Mouse (Mus musculus) kidney, embryonic 16.5 days (tissue): ENCODE measurements around the gene Smc5. TPM values are rescaled to one million over a fixed set of nuclear protein-coding genes. Genes with fewer than 3 reads are reported as not detected.
A peak's percentile ranks its signal among the peaks of the same experiment; 100 is the strongest.

Source experiments
- ATAC-seq: fragments of 200-750 bp; cut with Nextera tagmentation; 2 replicates; pipeline ENCODE4 v1.8.0; 2017; ENCODE audit warnings: moderate TSS enrichment; ENCODE audit not compliant: low FRiP score, low TSS enrichment
- H3K27ac ChIP-seq: fragments of 300-500 bp; sonication (generic); 2 replicates; pipeline ENCODE4 v1.5.1; 2014; ENCODE audit warnings: low read length
- H3K27me3 ChIP-seq: fragments of 300-500 bp; sonication (generic); 2 replicates; pipeline ENCODE4 v1.6.1; 2014; ENCODE audit warnings: low read length, control low read depth, mixed read lengths; ENCODE audit not compliant: insufficient read depth
- H3K36me3 ChIP-seq: fragments of 300-500 bp; sonication (generic); 2 replicates; pipeline ENCODE4 v1.6.1; 2014; ENCODE audit warnings: low read length, control low read depth, mixed read lengths; ENCODE audit not compliant: insufficient read depth
- H3K4me1 ChIP-seq: fragments of 300-500 bp; sonication (generic); 2 replicates; pipeline ENCODE4 v1.6.1; 2014; ENCODE audit warnings: low read length, control low read depth, mixed read lengths; ENCODE audit not compliant: insufficient read depth
- H3K4me2 ChIP-seq: fragments of 300-500 bp; sonication (generic); replicated peaks from 2 replicates; pipeline ENCODE4 v1.6.1; 2014; ENCODE audit warnings: low read depth, low read length
- H3K4me3 ChIP-seq: fragments of 300-500 bp; sonication (generic); 2 replicates; pipeline ENCODE4 v1.5.1; 2014; ENCODE audit warnings: mild to moderate bottlenecking, low read length
- H3K9ac ChIP-seq: fragments of 300-500 bp; sonication (generic); replicated peaks from 2 replicates; pipeline ENCODE4 v1.6.1; 2014; ENCODE audit warnings: low read length
- H3K9me3 ChIP-seq: fragments of 300-500 bp; sonication (generic); 2 replicates; pipeline ENCODE4 v1.6.1; 2016; ENCODE audit warnings: low read length, control low read depth
- WGBS: fragments of 180-500 bp; shearing (Covaris S2); extraction: QIAGEN DNeasy Blood & Tissue Kit; methylation state at CpG from one replicate; pipeline ENCODE4 v1.1.7; 2014; 5-methylcytosine and 5-hydroxymethylcytosine counted together
- polyA plus RNA-seq: library from polyadenylated mRNA; unstranded; fragments of >200 nt; fragmentation: Nextera tagmentation; extraction: Ambion mirVana; gene quantifications from 2 replicates; pipeline ENCODE4 v1.2.1, GENCODE M21; 2015

The Smc5 gene
- polyA plus RNA-seq, 1 experiment from 2014 or later, result 27.6 TPM

GRCm38 (mm10) chr19:23289251-23289650, 15.6 kb upstream of the Smc5 start:
- H3K27me3 ChIP-seq, result no peaks in the 10 kb centered on the region
- no peak overlapping the region for H3K4me3 ChIP-seq
- H3K4me2 ChIP-seq, result no peak overlapping the region
- no peaks in the 10 kb centered on the region for H3K4me1 ChIP-seq
- 76% methylated on average over 1 of the region's 1 CpGs for WGBS
- no peak overlapping the region for H3K27ac ChIP-seq
- H3K9me3 ChIP-seq, result peaks cover 13% of the 10 kb centered on the region; the same call in 1 of the 2 replicates
- ATAC-seq, result no peak
- H3K36me3 ChIP-seq, result no peaks in the 10 kb centered on the region
- no peak overlapping the region for H3K9ac ChIP-seq

GRCm38 (mm10) chr19:23281911-23282660, 8.4 kb upstream of the Smc5 start:
- Histone ChIP-seq H3K9me3 (peaks cover 8% of the 10 kb centered on the region; the same call in 1 of the 2 replicates), H3K9ac (no peak overlapping the region), H3K4me3 (no peak overlapping the region), H3K4me2 (no peak overlapping the region), H3K27me3 (no peaks in the 10 kb centered on the region), H3K27ac (no peak overlapping the region), H3K4me1 (no peaks in the 10 kb centered on the region), H3K36me3 (no peaks in the 10 kb centered on the region)
- WGBS, result 58% methylated on average over 8 of the region's 8 CpGs
- no peak for ATAC-seq

DNA sequence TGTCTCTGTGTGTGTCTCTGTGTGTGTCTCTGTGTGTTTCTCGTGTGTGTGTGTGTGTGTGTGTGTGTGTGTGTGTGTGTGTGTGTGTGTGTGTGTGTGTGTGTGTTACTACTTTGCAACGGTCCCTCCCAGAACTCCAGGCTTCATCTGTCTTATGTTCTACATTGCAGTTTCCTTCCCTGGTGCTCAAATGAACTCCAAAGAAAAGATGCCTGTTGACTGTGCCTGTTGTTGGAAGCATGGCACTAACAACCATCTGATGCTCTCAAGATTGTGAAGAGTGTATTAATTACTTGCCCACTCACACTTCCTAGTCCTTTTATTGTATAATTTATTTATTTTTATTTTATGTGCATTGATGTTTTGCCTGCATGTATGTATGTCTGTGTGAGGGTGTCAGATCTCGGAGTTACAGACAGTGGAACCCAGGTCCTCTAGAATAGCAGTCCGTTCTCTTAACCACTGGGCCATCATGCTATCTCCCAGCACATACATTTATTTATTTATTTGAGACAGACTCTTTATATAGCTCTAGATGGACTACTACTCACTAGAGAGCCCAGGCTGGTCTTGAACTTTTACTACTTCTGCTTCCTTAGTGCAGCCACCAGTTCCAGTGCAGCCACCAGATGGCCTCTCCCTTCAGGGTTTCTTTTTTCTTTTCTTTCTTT, 492 bp upstream of the Smc5 start:
- no peaks in the 10 kb centered on the region for H3K36me3 ChIP-seq
- H3K9me3 ChIP-seq, result no peaks in the 10 kb centered on the region
- H3K4me2 ChIP-seq, result peak overlapping the region; percentile 72
- ATAC-seq, result peak; percentile 21
- H3K4me1 ChIP-seq, result peaks cover 9% of the 10 kb centered on the region
- H3K27me3 ChIP-seq, result no peaks in the 10 kb centered on the region
- no peak overlapping the region for H3K9ac ChIP-seq
- peak overlapping the region; percentile 87 for H3K4me3 ChIP-seq
- 62% methylated on average over 3 of the region's 4 CpGs for WGBS
- peak overlapping the region; percentile 76 for H3K27ac ChIP-seq

DNA sequence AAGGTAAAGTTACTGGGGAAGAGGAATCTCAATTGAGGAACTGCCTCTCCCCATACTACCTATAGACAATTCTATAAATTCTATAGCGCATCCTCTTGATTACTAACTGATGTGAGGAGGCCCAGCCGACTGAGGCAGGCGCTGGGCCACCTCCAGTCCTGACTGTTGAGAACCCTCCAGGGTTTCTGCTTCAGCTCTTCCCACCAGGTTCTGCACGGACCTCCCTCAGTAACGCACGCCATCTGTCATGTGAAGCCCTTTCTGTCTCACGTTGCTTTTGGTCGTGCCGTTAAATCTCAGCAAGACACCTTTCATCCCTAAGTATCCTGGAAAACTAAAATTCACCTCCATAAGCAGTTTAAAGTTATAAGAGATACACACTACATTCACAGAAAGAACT, 16.9 kb downstream of the Smc5 start:
- Histone ChIP-seq H3K27ac (no peak overlapping the region), H3K9ac (no peak overlapping the region), H3K4me1 (no peaks in the 10 kb centered on the region), H3K4me3 (no peak overlapping the region), H3K9me3 (no peaks in the 10 kb centered on the region), H3K36me3 (peaks cover 45% of the 10 kb centered on the region), H3K4me2 (no peak overlapping the region), H3K27me3 (no peaks in the 10 kb centered on the region)
- ATAC-seq, result no peak
- 88% methylated on average over 9 of the region's 9 CpGs for WGBS

DNA sequence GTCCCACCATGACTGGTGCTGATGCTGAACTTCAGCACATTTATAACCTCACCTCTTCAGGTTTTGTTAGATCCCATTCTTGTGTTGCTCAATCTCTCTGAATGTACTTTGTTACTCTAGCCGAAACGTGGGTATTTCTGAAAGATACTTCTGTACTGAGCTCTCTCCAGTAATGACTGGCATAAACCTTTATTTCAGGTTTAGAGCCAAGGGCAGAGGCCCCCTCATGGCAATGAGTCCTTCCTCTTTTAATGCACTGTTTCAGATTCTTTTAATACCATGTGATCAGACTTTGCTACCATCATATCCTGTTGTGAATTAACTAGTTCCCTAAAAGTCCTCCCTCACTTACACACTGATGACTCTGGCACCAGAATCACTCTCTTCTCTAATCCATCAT, 27.2 kb downstream of the Smc5 start:
- 97% methylated on average over 2 of the region's 2 CpGs for WGBS
- no peaks in the 10 kb centered on the region for H3K9me3 ChIP-seq

GRCm38 (mm10) chr19:23225065-23225464, 48.6 kb downstream of the Smc5 start:
- H3K4me2 ChIP-seq, result no peak overlapping the region
- 59% methylated on average over 4 of the region's 4 CpGs for WGBS
- H3K4me3 ChIP-seq, result no peak overlapping the region
- H3K9me3 ChIP-seq, result no peaks in the 10 kb centered on the region
- no peak overlapping the region for H3K9ac ChIP-seq
- no peak overlapping the region for H3K27ac ChIP-seq
- no peaks in the 10 kb centered on the region for H3K4me1 ChIP-seq
- H3K27me3 ChIP-seq, result no peaks in the 10 kb centered on the region
- no peak for ATAC-seq
- peaks cover 27% of the 10 kb centered on the region for H3K36me3 ChIP-seq

More for the DNA sequence above, 27.2 kb downstream of the Smc5 start:
- Histone ChIP-seq H3K9ac (no peak overlapping the region), H3K36me3 (peaks cover 30% of the 10 kb centered on the region), H3K4me2 (no peak overlapping the region), H3K4me1 (no peaks in the 10 kb centered on the region), H3K4me3 (no peak overlapping the region), H3K27me3 (no peaks in the 10 kb centered on the region), H3K27ac (no peak overlapping the region)
- no peak for ATAC-seq

DNA sequence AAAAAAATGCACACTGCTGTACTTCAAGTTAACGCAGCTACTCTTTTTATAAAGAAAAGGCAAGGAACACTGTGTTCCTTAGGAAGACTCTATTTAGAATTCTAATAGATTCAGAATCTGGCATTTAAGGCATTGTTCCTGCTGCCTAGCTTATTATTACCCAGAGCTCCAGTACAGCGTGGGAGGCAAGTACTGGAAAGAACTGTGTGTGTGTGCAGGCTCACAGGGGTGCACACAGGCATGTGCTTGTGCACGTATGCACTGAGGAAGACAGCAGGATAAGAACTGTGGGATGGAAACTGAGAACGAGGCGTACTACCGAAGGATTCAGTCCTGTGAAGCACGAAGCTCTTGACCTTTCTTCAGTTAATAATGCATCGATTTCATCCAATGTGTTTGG, 59.4 kb downstream of the Smc5 start:
- Histone ChIP-seq H3K9ac (no peak overlapping the region), H3K27ac (no peak overlapping the region), H3K4me2 (no peak overlapping the region), H3K4me3 (no peak overlapping the region), H3K9me3 (no peaks in the 10 kb centered on the region), H3K36me3 (peaks cover 39% of the 10 kb centered on the region), H3K4me1 (no peaks in the 10 kb centered on the region), H3K27me3 (no peaks in the 10 kb centered on the region)
- ATAC-seq, result no peak
- 90% methylated on average over 8 of the region's 8 CpGs for WGBS

- Histone ChIP-seq H3K36me3 (peaks cover 36% of the 10 kb centered on the region), H3K4me3 (no peak overlapping the region), H3K9ac (no peak overlapping the region), H3K4me1 (no peaks in the 10 kb centered on the region), H3K27me3 (no peaks in the 10 kb centered on the region), H3K4me2 (no peak overlapping the region), H3K27ac (no peak overlapping the region), H3K9me3 (no peaks in the 10 kb centered on the region)
- ATAC-seq, result no peak
- 83% methylated on average over 6 of the region's 6 CpGs for WGBS
Measured at GRCm38 (mm10) chr19:23211325-23211724, 62.4 kb downstream of the Smc5 start.

DNA sequence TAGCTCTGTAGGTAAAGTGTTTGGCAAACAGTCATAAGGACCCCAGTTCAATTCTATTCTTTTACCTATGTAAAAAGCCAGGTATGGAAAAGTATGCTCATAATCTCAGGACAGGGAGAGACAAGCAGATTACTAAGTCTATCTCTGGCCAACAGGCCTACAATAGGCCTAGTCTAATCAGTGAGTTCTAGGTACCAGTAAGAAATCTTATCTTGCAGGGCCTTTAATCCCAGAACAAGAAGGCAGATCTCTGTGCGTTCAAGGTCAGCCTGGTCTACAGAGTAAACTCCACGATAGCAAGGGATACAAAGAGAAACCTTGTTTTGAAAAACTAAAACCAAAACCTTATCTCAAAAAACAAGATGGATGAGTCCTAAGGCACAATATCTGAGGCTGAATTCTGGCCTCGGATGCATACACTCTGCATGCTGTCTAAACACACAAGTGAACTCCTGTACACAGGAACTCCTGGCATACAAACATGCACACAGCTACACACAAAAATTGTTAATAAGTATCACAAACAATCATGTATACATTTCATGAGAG, 70.1 kb downstream of the Smc5 start:
- H3K27ac ChIP-seq, result no peak overlapping the region
- no peaks in the 10 kb centered on the region for H3K4me1 ChIP-seq
- H3K4me3 ChIP-seq, result no peak overlapping the region
- no peak for ATAC-seq
- H3K27me3 ChIP-seq, result no peaks in the 10 kb centered on the region
- 97% methylated on average over 3 of the region's 3 CpGs for WGBS
- no peak overlapping the region for H3K4me2 ChIP-seq
- no peak overlapping the region for H3K9ac ChIP-seq
- H3K9me3 ChIP-seq, result peaks cover 12% of the 10 kb centered on the region
- H3K36me3 ChIP-seq, result peaks cover 27% of the 10 kb centered on the region

DNA sequence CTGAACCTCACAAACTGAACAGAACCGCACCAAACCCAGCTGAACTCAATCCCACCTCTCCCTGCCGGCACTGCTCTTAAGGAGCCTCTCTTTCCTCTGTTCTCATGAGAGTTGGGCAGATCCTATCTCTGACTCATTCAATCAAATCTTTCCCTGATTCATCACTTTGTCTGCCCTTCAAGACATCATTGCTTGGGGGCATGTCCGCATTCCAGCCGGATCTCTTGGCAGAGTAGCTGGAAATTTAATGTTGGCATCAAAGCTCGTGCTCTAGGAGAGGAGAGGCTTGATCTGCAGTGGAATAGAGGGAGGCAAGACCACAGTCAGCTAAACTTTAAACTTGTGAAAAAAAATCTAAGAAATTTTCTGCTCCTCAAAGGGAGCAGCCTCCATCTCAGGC, 71.6 kb downstream of the Smc5 start:
- H3K27me3 ChIP-seq, result no peaks in the 10 kb centered on the region
- WGBS, result 98% methylated on average over 5 of the region's 5 CpGs
- H3K4me1 ChIP-seq, result no peaks in the 10 kb centered on the region
- H3K9ac ChIP-seq, result no peak overlapping the region
- ATAC-seq, result no peak
- no peak overlapping the region for H3K4me3 ChIP-seq
- H3K4me2 ChIP-seq, result no peak overlapping the region
- H3K9me3 ChIP-seq, result peaks cover 12% of the 10 kb centered on the region
- H3K27ac ChIP-seq, result no peak overlapping the region
- peaks cover 23% of the 10 kb centered on the region for H3K36me3 ChIP-seq
